Comparison of ENCODE assay signal across 9 mouse cellular contexts in the genomic region with DNA sequence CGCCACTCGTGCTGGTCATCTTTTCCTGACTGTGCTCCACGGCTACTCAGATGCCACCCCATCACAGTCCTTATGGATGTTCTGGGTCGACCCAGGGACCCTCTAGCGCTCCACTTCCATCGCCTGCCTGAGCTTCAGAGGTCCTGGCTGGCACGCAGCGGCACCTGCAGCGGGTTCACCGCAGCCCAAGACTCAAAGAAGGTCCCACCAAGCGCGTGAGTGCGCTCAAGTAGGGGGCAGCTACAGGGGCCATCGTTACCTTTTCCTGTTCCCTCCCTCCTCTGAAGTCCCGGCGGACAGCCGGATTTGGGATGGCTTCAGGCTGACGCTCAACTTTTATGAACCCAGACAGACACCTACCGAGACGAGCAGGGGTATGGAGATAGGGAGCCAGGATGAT. TPM values are rescaled to one million over a fixed set of nuclear protein-coding genes. Genes with fewer than 3 reads are reported as not detected.
DNase-seq lines count a peak whose midpoint lies in the region; ATAC-seq and TF ChIP-seq lines count a peak whose summit lies in the region.
"Had no signal": no experiment of that assay in that cellular context is flagged by ENCODE, and none has a peak within 500 bp of the region (broad histone marks: within the 10 kb centered on the region; RNA-seq: fewer than 3 reads in every experiment).

No protein-coding gene starts in this region.

- ATAC-seq in embryonic facial prominence, embryonic 13.5 days (ENCODE audit: insufficient number of reproducible peaks, insufficient read depth, low FRiP score, low TSS enrichment, low read depth): no peak
- no peak for ATAC-seq in hindbrain, embryonic 14.5 days (ENCODE audit: low FRiP score)
- peak; percentile 1; the same call in 1 of the 2 replicates for ATAC-seq in midbrain, embryonic 16.5 days
- no peak for ATAC-seq in CD4-positive, CD25-positive, alpha-beta regulatory T cell, adult 4 months

- H3K27ac ChIP-seq in layer of hippocampus, adult 2 months: peak overlapping the region; percentile 94
- H3K27ac ChIP-seq in embryonic facial prominence, embryonic 13.5 days: no peak overlapping the region
- peak overlapping the region; percentile 87 for H3K27ac ChIP-seq in hindbrain, embryonic 14.5 days
- H3K27ac ChIP-seq in midbrain, embryonic 16.5 days (ENCODE audit: low read length): peak overlapping the region; percentile 69
- H3K27ac ChIP-seq: macrophage had no signal

- H3K4me3 ChIP-seq in layer of hippocampus, adult 2 months: peak overlapping the region; percentile 75
- H3K4me3 ChIP-seq in embryonic facial prominence, embryonic 13.5 days: peak overlapping the region; percentile 45
- peak overlapping the region; percentile 79 for H3K4me3 ChIP-seq in hindbrain, embryonic 14.5 days (replicated peaks; ENCODE audit: low read length)
- peak overlapping the region; percentile 60 for H3K4me3 ChIP-seq in midbrain, embryonic 16.5 days (ENCODE audit: low read depth, low read length)

- WGBS in embryonic facial prominence, embryonic 13.5 days: 1% methylated on average over 20 of the region's 20 CpGs
- under 1% methylated on average over 20 of the region's 20 CpGs for WGBS in hindbrain, embryonic 14.5 days
- 0% methylated on average over 20 of the region's 20 CpGs for WGBS in midbrain, embryonic 16.5 days

- no peak for DNase-seq in layer of hippocampus, adult 2 months (ENCODE audit: low spot score in 2 of 2)
- no peak for DNase-seq in layer of hippocampus, postnatal 36 days
- no peak for DNase-seq in hindbrain, embryonic 14.5 days (ENCODE audit: low spot score)
- no peak for DNase-seq in yolk sac, embryonic 10.5 days (ENCODE audit: low spot score)
- no peak for DNase-seq in spleen, postnatal 4 days (ENCODE audit: low spot score in 2 of 2)

- H3K36me3 ChIP-seq in embryonic facial prominence, embryonic 13.5 days: no peaks in the 10 kb centered on the region
- no peaks in the 10 kb centered on the region for H3K36me3 ChIP-seq in hindbrain, embryonic 14.5 days (replicated peaks; ENCODE audit: control insufficient read depth, insufficient read depth)
- H3K36me3 ChIP-seq in midbrain, embryonic 16.5 days (ENCODE audit: control insufficient read depth, insufficient read depth, low read length): no peaks in the 10 kb centered on the region

- H3K4me1 ChIP-seq in embryonic facial prominence, embryonic 13.5 days: peaks cover 24% of the 10 kb centered on the region
- H3K4me1 ChIP-seq in hindbrain, embryonic 14.5 days (replicated peaks; ENCODE audit: control insufficient read depth, insufficient read depth, low read length): peaks cover 49% of the 10 kb centered on the region
- peaks cover 43% of the 10 kb centered on the region for H3K4me1 ChIP-seq in midbrain, embryonic 16.5 days (ENCODE audit: control insufficient read depth, insufficient read depth, low read length)

- H3K9me3 ChIP-seq in embryonic facial prominence, embryonic 13.5 days: no peaks in the 10 kb centered on the region
- H3K9me3 ChIP-seq in hindbrain, embryonic 14.5 days (ENCODE audit: control insufficient read depth, low read length): no peaks in the 10 kb centered on the region
- no peaks in the 10 kb centered on the region for H3K9me3 ChIP-seq in midbrain, embryonic 16.5 days (replicated peaks; ENCODE audit: control insufficient read depth, low read length, poor library complexity, severe bottlenecking)

- TF ChIP-seq CTCF in layer of hippocampus, adult 2 months (conservative IDR thresholded peaks at IDR 0.05): 0 out of 2 replicates have a peak, but pooled peaks have one; percentile 15

- H3K9ac ChIP-seq in embryonic facial prominence, embryonic 13.5 days: no peak overlapping the region
- peak overlapping the region; percentile 93 for H3K9ac ChIP-seq in hindbrain, embryonic 14.5 days
- peak overlapping the region; percentile 74 for H3K9ac ChIP-seq in midbrain, embryonic 16.5 days (ENCODE audit: low read depth, low read length)

- H3K27me3 ChIP-seq in embryonic facial prominence, embryonic 13.5 days: peaks cover 54% of the 10 kb centered on the region
- H3K27me3 ChIP-seq in hindbrain, embryonic 14.5 days (ENCODE audit: control insufficient read depth, insufficient read depth, low read length): no peaks in the 10 kb centered on the region
- H3K27me3 ChIP-seq in midbrain, embryonic 16.5 days (ENCODE audit: control insufficient read depth, insufficient read depth, low read depth, low read length): no peaks in the 10 kb centered on the region

- H3K4me2 ChIP-seq in embryonic facial prominence, embryonic 13.5 days: peak overlapping the region; percentile 75
- peak overlapping the region; percentile 75 for H3K4me2 ChIP-seq in hindbrain, embryonic 14.5 days (replicated peaks)
- H3K4me2 ChIP-seq in midbrain, embryonic 16.5 days (ENCODE audit: low read length): peak overlapping the region; percentile 83

RNA-seq across cellular contexts. Expression of gene Disp3, which starts 0.7 kb away (rescaled TPM):
- 10 to 100 TPM; 38.9 to 40.7 TPM for total RNA-seq in layer of hippocampus, adult 2 months (2021)
- 10 to 100 TPM; 37.5 to 39.4 TPM for total RNA-seq in layer of hippocampus, postnatal 36 days (2021)
- polyA plus RNA-seq in embryonic facial prominence, embryonic 13.5 days (2015; fragmentation: Nextera tagmentation; extraction: Ambion mirVana): 0.35 and 0.39 TPM in 2 replicates
- polyA plus RNA-seq in hindbrain, embryonic 14.5 days (2014; fragmentation: Nextera tagmentation; extraction: Ambion mirVana): 16.6 and 16.9 TPM in 2 replicates
- polyA plus RNA-seq in midbrain, embryonic 16.5 days (2015; fragmentation: Nextera tagmentation; extraction: Ambion mirVana): 12.4 and 12.7 TPM in 2 replicates
- not detected for polyA plus RNA-seq in CD4-positive, CD25-positive, alpha-beta regulatory T cell, adult 4 months (2017; shearing (Covaris generic))
- polyA plus RNA-seq: macrophage had no signal
